Mouse (Mus musculus): ENCODE measurements around the gene Gna11. TPM values are rescaled to one million over a fixed set of nuclear protein-coding genes. Genes with fewer than 3 reads are reported as not detected.

Gene Gna11
- polyA plus RNA-seq, 1 experiment: 26.3 TPM

GRCm38 (mm10) chr10:81571501-81571876 is 26.5 kb upstream of the Gna11 start:
- Histone ChIP-seq H3K4me1 (ENCODE audit: control insufficient read depth, insufficient read depth, low read length) (peaks cover 46% of the 10 kb centered on the region), H3K36me3 (ENCODE audit: control insufficient read depth, insufficient read depth, low read length) (no peaks in the 10 kb centered on the region), H3K27ac (ENCODE audit: control insufficient read depth, insufficient read depth, low read depth, low read length) (peak overlapping the region; percentile 78), H3K4me3 (ENCODE audit: control insufficient read depth, low read depth, low read length) (peak overlapping the region; percentile 68), H3K27me3 (ENCODE audit: control insufficient read depth, insufficient read depth, low read length) (no peaks in the 10 kb centered on the region)
- no peak; the same call in 1 of the 2 replicates for TF ChIP-seq POLR2A (IDR thresholded peaks at IDR 0.05; ENCODE audit: control insufficient read depth, low read depth, low read length)
- TF ChIP-seq CTCF (IDR thresholded peaks at IDR 0.05; ENCODE audit: control insufficient read depth, insufficient read depth, insufficient replicate concordance, low read depth, low read length): no peak

DNA sequence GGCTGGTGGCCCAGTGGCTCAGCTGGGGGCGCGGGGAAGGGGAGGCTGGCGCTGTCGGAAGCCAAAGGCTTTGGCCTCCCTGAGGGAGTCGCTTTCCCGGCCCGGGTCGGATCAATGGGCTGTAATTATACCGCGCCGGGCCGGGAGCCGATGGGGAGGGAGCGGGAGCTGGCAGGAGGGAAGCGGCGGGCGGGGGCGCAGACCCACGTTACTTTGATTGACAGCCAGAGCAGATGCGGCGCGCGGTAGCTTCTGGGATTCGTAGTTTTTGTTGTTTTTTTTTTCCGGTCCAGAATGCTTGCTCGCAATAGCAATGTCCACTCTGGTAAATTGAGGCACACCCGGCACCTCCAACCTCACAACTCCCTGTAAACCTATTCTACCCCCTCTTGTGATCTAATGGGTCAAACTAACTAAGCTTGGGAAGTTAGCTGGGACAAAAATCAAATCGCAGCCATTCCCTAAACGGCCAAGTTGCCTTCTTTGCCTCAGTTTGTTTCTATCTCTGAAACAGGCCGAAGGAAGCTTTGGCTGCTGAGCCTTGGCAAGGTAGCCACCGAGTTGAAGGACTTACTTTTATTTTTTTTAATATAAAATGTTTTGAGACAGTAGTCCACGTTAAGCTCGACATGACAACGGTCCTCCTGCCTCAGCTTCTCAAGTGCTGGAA is 26.0 kb upstream of the Gna11 start:
- H3K36me3 ChIP-seq (ENCODE audit: control insufficient read depth, insufficient read depth, low read length): no peaks in the 10 kb centered on the region
- no peaks in the 10 kb centered on the region for H3K27me3 ChIP-seq (ENCODE audit: control insufficient read depth, insufficient read depth, low read length)
- H3K4me1 ChIP-seq (ENCODE audit: control insufficient read depth, insufficient read depth, low read length): peaks cover 41% of the 10 kb centered on the region
- H3K4me3 ChIP-seq (ENCODE audit: control insufficient read depth, low read depth, low read length): peak overlapping the region; percentile 68
- TF ChIP-seq POLR2A (IDR thresholded peaks at IDR 0.05; ENCODE audit: control insufficient read depth, low read depth, low read length) (peak; percentile 30; the same call in 1 of the 2 replicates), CTCF (IDR thresholded peaks at IDR 0.05; ENCODE audit: control insufficient read depth, insufficient read depth, insufficient replicate concordance, low read depth, low read length) (no peak)
- H3K27ac ChIP-seq (ENCODE audit: control insufficient read depth, insufficient read depth, low read depth, low read length): peak overlapping the region; percentile 78

- Histone ChIP-seq H3K36me3 (ENCODE audit: control insufficient read depth, insufficient read depth, low read length) (no peaks in the 10 kb centered on the region), H3K4me1 (ENCODE audit: control insufficient read depth, insufficient read depth, low read length) (peaks cover 35% of the 10 kb centered on the region), H3K4me3 (ENCODE audit: control insufficient read depth, low read depth, low read length) (peak overlapping the region; percentile 68), H3K27me3 (ENCODE audit: control insufficient read depth, insufficient read depth, low read length) (no peaks in the 10 kb centered on the region), H3K27ac (ENCODE audit: control insufficient read depth, insufficient read depth, low read depth, low read length) (no peak overlapping the region; the same call in 1 of the 2 replicates)
- TF ChIP-seq CTCF (IDR thresholded peaks at IDR 0.05; ENCODE audit: control insufficient read depth, insufficient read depth, insufficient replicate concordance, low read depth, low read length): no peak
- no peak for TF ChIP-seq POLR2A (IDR thresholded peaks at IDR 0.05; ENCODE audit: control insufficient read depth, low read depth, low read length)
Observed at GRCm38 (mm10) chr10:81570238-81570800, 25.3 kb upstream of the Gna11 start.

- H3K4me3 ChIP-seq (ENCODE audit: control insufficient read depth, low read depth, low read length): no peak overlapping the region
- H3K27ac ChIP-seq (ENCODE audit: control insufficient read depth, insufficient read depth, low read depth, low read length): no peak overlapping the region
- peaks cover 32% of the 10 kb centered on the region for H3K4me1 ChIP-seq (ENCODE audit: control insufficient read depth, insufficient read depth, low read length)
- H3K27me3 ChIP-seq (ENCODE audit: control insufficient read depth, insufficient read depth, low read length): no peaks in the 10 kb centered on the region
- H3K36me3 ChIP-seq (ENCODE audit: control insufficient read depth, insufficient read depth, low read length): no peaks in the 10 kb centered on the region
- TF ChIP-seq CTCF (IDR thresholded peaks at IDR 0.05; ENCODE audit: control insufficient read depth, insufficient read depth, insufficient replicate concordance, low read depth, low read length) (no peak), POLR2A (IDR thresholded peaks at IDR 0.05; ENCODE audit: control insufficient read depth, low read depth, low read length) (no peak)
Observed at GRCm38 (mm10) chr10:81569507-81570237, 24.7 kb upstream of the Gna11 start.

DNA sequence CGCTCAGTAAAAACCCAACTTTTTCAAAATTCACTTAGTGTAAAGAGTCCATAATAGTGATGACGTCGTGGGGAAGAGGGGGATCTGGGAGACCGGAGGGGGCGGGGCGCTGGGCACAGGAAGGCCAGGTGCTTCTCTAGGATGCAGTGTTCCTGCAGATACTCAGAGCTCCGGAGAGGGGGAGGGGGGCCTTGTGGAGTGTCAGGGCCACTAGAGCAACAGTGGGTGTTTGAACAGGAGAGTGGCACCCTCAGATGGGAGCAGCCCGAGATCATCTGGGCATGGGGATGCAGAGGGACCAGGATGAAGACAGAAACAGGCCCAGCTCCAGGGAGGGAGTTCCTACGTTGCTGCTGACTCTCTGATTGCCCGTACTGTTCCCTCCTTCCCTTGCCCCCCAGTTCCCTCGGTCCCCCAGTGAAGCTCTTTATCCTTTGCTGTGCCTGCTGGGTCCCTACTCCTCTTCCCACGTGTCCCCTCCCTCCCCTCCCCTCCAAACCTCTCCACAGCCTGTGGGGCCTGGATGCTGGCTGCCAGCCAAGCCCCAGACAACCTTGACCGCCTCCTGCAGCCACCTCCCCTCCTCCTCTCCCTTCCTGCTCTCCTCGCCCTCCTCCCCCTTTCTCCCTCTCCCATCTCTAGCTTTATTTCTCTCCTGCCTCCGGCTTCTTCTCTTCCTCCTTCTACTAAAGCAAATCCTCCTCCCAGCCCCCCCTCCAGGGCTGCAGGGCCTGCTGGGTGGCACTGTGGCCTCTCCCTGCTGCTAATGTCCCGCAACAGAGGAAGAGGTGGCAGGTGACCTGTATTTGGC is 23.6 kb upstream of the Gna11 start:
- TF ChIP-seq POLR2A (IDR thresholded peaks at IDR 0.05; ENCODE audit: control insufficient read depth, low read depth, low read length): no peak
- no peak for TF ChIP-seq CTCF (IDR thresholded peaks at IDR 0.05; ENCODE audit: control insufficient read depth, insufficient read depth, insufficient replicate concordance, low read depth, low read length)
- H3K27me3 ChIP-seq (ENCODE audit: control insufficient read depth, insufficient read depth, low read length): no peaks in the 10 kb centered on the region
- no peaks in the 10 kb centered on the region for H3K36me3 ChIP-seq (ENCODE audit: control insufficient read depth, insufficient read depth, low read length)
- H3K27ac ChIP-seq (ENCODE audit: control insufficient read depth, insufficient read depth, low read depth, low read length): peak overlapping the region; percentile 33; the same call in 1 of the 2 replicates
- H3K4me1 ChIP-seq (ENCODE audit: control insufficient read depth, insufficient read depth, low read length): peaks cover 30% of the 10 kb centered on the region
- no peak overlapping the region for H3K4me3 ChIP-seq (ENCODE audit: control insufficient read depth, low read depth, low read length)

DNA sequence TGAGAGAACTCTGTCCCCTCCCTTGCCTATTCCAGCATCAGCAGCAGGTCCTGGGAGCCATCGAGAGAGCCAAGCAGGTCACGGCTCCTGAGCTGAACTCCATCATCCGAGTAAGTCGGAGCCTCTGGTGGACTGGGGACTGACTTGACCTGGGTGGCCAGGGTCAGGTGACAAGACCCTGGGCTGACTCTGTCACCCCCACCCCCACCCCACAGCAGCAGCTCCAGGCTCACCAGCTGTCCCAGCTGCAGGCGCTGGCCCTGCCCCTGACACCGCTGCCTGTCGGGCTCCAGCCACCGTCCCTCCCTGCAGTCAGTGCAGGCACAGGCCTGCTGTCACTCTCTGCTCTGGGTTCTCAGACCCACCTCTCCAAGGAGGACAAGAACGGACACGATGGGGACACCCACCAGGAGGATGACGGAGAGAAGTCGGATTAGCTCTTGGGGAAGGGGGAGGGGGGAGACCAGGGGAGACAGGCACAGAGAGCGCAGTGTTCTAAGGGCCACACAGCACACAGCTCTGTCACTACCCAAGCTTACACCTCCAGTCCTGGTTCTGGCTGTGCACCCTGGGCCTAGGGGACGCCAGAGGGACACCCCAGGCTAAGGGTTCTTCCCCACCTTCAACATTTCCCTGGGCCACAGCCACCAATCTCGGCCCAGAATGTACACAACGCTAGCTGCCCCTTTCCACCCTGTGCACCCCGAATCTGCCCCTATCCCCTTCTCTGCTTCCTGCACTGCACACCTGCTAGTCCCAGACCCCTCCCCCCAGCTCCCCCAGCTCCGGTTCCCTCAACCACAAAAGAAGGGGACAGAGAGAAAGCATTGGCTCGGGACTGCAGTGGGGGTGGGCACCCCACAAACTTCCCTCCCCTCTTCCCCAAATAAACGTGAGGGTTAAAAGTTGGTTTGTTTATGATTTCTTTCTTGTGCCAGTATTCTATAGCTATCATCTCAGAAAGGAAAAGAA is 20.6 kb upstream of the Gna11 start:
- H3K36me3 ChIP-seq (ENCODE audit: control insufficient read depth, insufficient read depth, low read length): no peaks in the 10 kb centered on the region
- TF ChIP-seq POLR2A (IDR thresholded peaks at IDR 0.05; ENCODE audit: control insufficient read depth, low read depth, low read length) (no peak), CTCF (IDR thresholded peaks at IDR 0.05; ENCODE audit: control insufficient read depth, insufficient read depth, insufficient replicate concordance, low read depth, low read length) (no peak)
- no peaks in the 10 kb centered on the region for H3K27me3 ChIP-seq (ENCODE audit: control insufficient read depth, insufficient read depth, low read length)
- H3K27ac ChIP-seq (ENCODE audit: control insufficient read depth, insufficient read depth, low read depth, low read length): no peak overlapping the region
- H3K4me1 ChIP-seq (ENCODE audit: control insufficient read depth, insufficient read depth, low read length): peaks cover 6% of the 10 kb centered on the region
- no peak overlapping the region for H3K4me3 ChIP-seq (ENCODE audit: control insufficient read depth, low read depth, low read length)
